Mouse (Mus musculus) liver, adult 2 months (tissue): ENCODE data around the gene Zdhhc14.

Source experiments
- CTCF ChIP-seq: fragments of 200-500 bp; IDR thresholded peaks from 2 replicates; pipeline ENCODE4 v1.5.1; 2011; ENCODE audit warnings: low read depth, low read length, control low read depth
- POLR2A ChIP-seq: fragments of 200-500 bp; IDR thresholded peaks from 2 replicates; pipeline ENCODE4 v1.6.1; 2011; ENCODE audit warnings: low read length, control low read depth; ENCODE audit not compliant: insufficient read depth; ENCODE audit errors: extremely low read depth

- TF ChIP-seq POLR2A = no peak
- no peak for TF ChIP-seq CTCF
Measured at GRCm38 (mm10) chr17:5747539-5748500, 255.5 kb downstream of the Zdhhc14 start.
